Mouse (Mus musculus): ENCODE results near the gene Reg4.

Gene Reg4

GRCm38 (mm10) chr3:98280933-98281678 lies 59.1 kb downstream of the Reg4 start:
- in situ Hi-C loops (cut with MboI, MseI), result no loop called here

DNA sequence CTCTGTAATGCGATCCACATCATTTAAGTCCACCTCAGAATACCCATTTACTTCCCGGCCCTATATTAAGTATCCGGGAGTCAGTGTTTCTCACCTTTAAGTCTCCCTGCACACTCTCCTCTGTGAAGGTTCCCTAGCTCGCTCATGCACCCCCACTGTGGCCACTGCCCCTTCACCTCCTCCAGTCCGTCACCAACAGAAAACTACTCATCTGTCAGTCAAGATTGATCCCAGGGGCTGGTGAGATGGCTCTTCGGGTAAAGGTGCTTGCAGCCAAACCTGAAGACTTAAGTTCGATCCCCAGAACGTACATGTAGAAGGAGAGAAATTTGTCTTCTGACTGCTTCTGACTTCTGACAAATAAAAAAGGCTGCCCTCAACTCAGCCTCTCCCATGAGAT lies 60.5 kb downstream of the Reg4 start:
- in situ Hi-C loops (cut with MboI, MseI), result no loop called here

GRCm38 (mm10) chr3:98283205-98283604 lies 61.2 kb downstream of the Reg4 start:
- in situ Hi-C loops (cut with MboI, MseI), result no loop called here
